Mouse (Mus musculus): ENCODE data around the gene Psmd3. TPM values are rescaled to one million over a fixed set of nuclear protein-coding genes. Genes with fewer than 3 reads are reported as not detected.

Psmd3 gene
- polyA plus RNA-seq (2017; shearing (Covaris generic)), result 103 TPM

GRCm38 (mm10) chr11:98681786-98682745, at the start of gene Psmd3:
TSS of gene Psmd3 (plus strand) at chr11:98682554.

GRCm38 (mm10) chr11:98646459-98646858, 35.9 kb upstream of the Psmd3 start, which contains the start of gene Gsdma2:
TSS of gene Gsdma2 (plus strand) at chr11:98646759.

GRCm38 (mm10) chr11:98664091-98664490, 18.3 kb upstream of the Psmd3 start, which contains the start of gene Gsdma:
TSS of gene Gsdma (plus strand) at chr11:98664351.

GRCm38 (mm10) chr11:98701213-98701670, 18.9 kb downstream of the Psmd3 start, which contains the start of gene Csf3:
TSS of gene Csf3 (plus strand) at chr11:98701263.

GRCm38 (mm10) chr11:98729119-98729588, 46.8 kb downstream of the Psmd3 start, which contains the start of gene Med24:
TSS of gene Med24 (minus strand) at chr11:98729435.

GRCm38 (mm10) chr11:98740393-98741050, 58.2 kb downstream of the Psmd3 start, which contains the start of gene Thra:
TSS of gene Thra (plus strand) at chr11:98740638.

Other genes with a start within 250 kb of the Psmd3 start
- gene Mien1, start 243.6 kb upstream of the Psmd3 start, polyA plus RNA-seq (2017; shearing (Covaris generic)), result 129 TPM
- 72.0 TPM for gene Grb7, start 236.2 kb upstream of the Psmd3 start, polyA plus RNA-seq (2017; shearing (Covaris generic))
- 129 TPM for gene Ikzf3, start 136.5 kb upstream of the Psmd3 start, polyA plus RNA-seq (2017; shearing (Covaris generic))
- gene Zpbp2, start 131.5 kb upstream of the Psmd3 start, polyA plus RNA-seq (2017; shearing (Covaris generic)), result 2.9 TPM
- gene Ormdl3, start 95.2 kb upstream of the Psmd3 start, polyA plus RNA-seq (2017; shearing (Covaris generic)), result 45.7 TPM
- gene Lrrc3c, start 84.3 kb upstream of the Psmd3 start, polyA plus RNA-seq (2017; shearing (Covaris generic)), result not detected
- 2.6 TPM for gene Gm12355, start 56.9 kb upstream of the Psmd3 start, polyA plus RNA-seq (2017; shearing (Covaris generic))
- not detected for gene Gsdma3, start 56.2 kb upstream of the Psmd3 start, polyA plus RNA-seq (2017; shearing (Covaris generic))
- gene Gsdma2, start 35.8 kb upstream of the Psmd3 start, polyA plus RNA-seq (2017; shearing (Covaris generic)), result 0.93 TPM
- not detected for gene Gsdma, start 18.2 kb upstream of the Psmd3 start, polyA plus RNA-seq (2017; shearing (Covaris generic))
- gene Csf3, start 18.7 kb downstream of the Psmd3 start, polyA plus RNA-seq (2017; shearing (Covaris generic)), result not detected
- 36.1 TPM for gene Med24, start 46.9 kb downstream of the Psmd3 start, polyA plus RNA-seq (2017; shearing (Covaris generic))
- gene Thra, start 58.1 kb downstream of the Psmd3 start, polyA plus RNA-seq (2017; shearing (Covaris generic)), result 3.1 TPM
- 12.2 TPM for gene Nr1d1, start 92.8 kb downstream of the Psmd3 start, polyA plus RNA-seq (2017; shearing (Covaris generic))
- gene Msl1, start 113.0 kb downstream of the Psmd3 start, polyA plus RNA-seq (2017; shearing (Covaris generic)), result 16.8 TPM
- gene Casc3, start 122.4 kb downstream of the Psmd3 start, polyA plus RNA-seq (2017; shearing (Covaris generic)), result 81.7 TPM
- gene Rapgefl1, start 154.2 kb downstream of the Psmd3 start, polyA plus RNA-seq (2017; shearing (Covaris generic)), result not detected
- gene Wipf2, start 181.1 kb downstream of the Psmd3 start, polyA plus RNA-seq (2017; shearing (Covaris generic)), result 3.4 TPM
- gene Cdc6, start 225.2 kb downstream of the Psmd3 start, polyA plus RNA-seq (2017; shearing (Covaris generic)), result not detected
- gene Rara, start 245.3 kb downstream of the Psmd3 start, polyA plus RNA-seq (2017; shearing (Covaris generic)), result 61.3 TPM

Measured in effector memory CD4-positive, alpha-beta T cell, adult 7 months (primary cell).